ENCODE assay signal across 8 mouse cellular contexts in genomic region chr5:73359752-73360141, GRCm38 (mm10). TPM values are rescaled to one million over a fixed set of nuclear protein-coding genes. Genes with fewer than 3 reads are reported as not detected.
DNase-seq lines count a peak whose midpoint lies in the region; ATAC-seq lines count a peak whose summit lies in the region.

No protein-coding gene starts in this region.

- peak overlapping the region; percentile 19; the same call in 1 of the 2 replicates for H3K4me2 ChIP-seq in kidney, embryonic 16.5 days (replicated peaks; ENCODE audit: low read depth, low read length)
- H3K4me2 ChIP-seq in neural tube, embryonic 12.5 days (replicated peaks), result peak overlapping the region; percentile 18

- H3K9ac ChIP-seq in kidney, embryonic 16.5 days (replicated peaks; ENCODE audit: low read length), result no peak overlapping the region
- no peak overlapping the region for H3K9ac ChIP-seq in neural tube, embryonic 12.5 days

- 0 out of 2 replicates have a peak, but pooled peaks cover 6% of the 10 kb centered on the region for H3K4me1 ChIP-seq in kidney, embryonic 16.5 days (ENCODE audit: insufficient read depth, low read length)
- H3K4me1 ChIP-seq in neural tube, embryonic 12.5 days, result 0 out of 2 replicates have a peak, but pooled peaks cover 3% of the 10 kb centered on the region

- ATAC-seq in kidney, embryonic 16.5 days (ENCODE audit: low FRiP score, low TSS enrichment), result no peak
- ATAC-seq in neural tube, embryonic 12.5 days (ENCODE audit: low FRiP score, low read depth), result no peak

- H3K27me3 ChIP-seq in kidney, embryonic 16.5 days (ENCODE audit: insufficient read depth, low read length), result no peaks in the 10 kb centered on the region
- H3K27me3 ChIP-seq in neural tube, embryonic 12.5 days (replicated peaks), result no peaks in the 10 kb centered on the region

- WGBS in kidney, embryonic 16.5 days, result 44% methylated on average over 12 of the region's 12 CpGs
- 37% methylated on average over 12 of the region's 12 CpGs for WGBS in neural tube, embryonic 12.5 days

- no peaks in the 10 kb centered on the region for H3K36me3 ChIP-seq in kidney, embryonic 16.5 days (ENCODE audit: insufficient read depth, low read length)
- no peaks in the 10 kb centered on the region for H3K36me3 ChIP-seq in neural tube, embryonic 12.5 days

- no peaks in the 10 kb centered on the region for H3K9me3 ChIP-seq in kidney, embryonic 16.5 days (ENCODE audit: low read length)
- no peaks in the 10 kb centered on the region for H3K9me3 ChIP-seq in neural tube, embryonic 12.5 days

- H3K27ac ChIP-seq in kidney, embryonic 16.5 days (ENCODE audit: low read length), result no peak overlapping the region
- no peak overlapping the region for H3K27ac ChIP-seq in neural tube, embryonic 12.5 days

- DNase-seq in kidney, postnatal 36 days, result no peak
- DNase-seq in embryo, embryonic 10.5 days (ENCODE audit: low spot score), result peak; percentile 25
- peak; percentile 35 for DNase-seq in induced T-regulatory cell, adult 2 months (ENCODE audit: low read depth)
- no peak for DNase-seq in adrenal gland, adult 8-10 months
- no peak for DNase-seq in urinary bladder, postnatal 36 days (ENCODE audit: low spot score in 2 of 2)
- DNase-seq in kidney, adult 8-10 months, result no peak

- H3K4me3 ChIP-seq in kidney, embryonic 16.5 days (ENCODE audit: low read length), result 0 out of 2 replicates have a peak overlapping the region, but pooled peaks have one; percentile 8
- H3K4me3 ChIP-seq in neural tube, embryonic 12.5 days, result no peak overlapping the region

RNA-seq across cellular contexts. Expression of gene Ociad2, which starts 18.9 kb away (rescaled TPM):
- 11.4 and 11.8 TPM in 2 replicates for polyA plus RNA-seq in kidney, embryonic 16.5 days (2015; fragmentation: Nextera tagmentation; extraction: Ambion mirVana)
- polyA plus RNA-seq in neural tube, embryonic 12.5 days (2016; fragmentation: Nextera tagmentation; extraction: Ambion mirVana), result 12.3 and 12.5 TPM in 2 replicates
- total RNA-seq in adrenal gland, adult 8-10 months (2022), result 10 to 100 TPM; 25.6 to 40.4 (median 38.7) TPM

RNA-seq across cellular contexts. Expression of gene Cwh43, which starts 46.1 kb away (rescaled TPM):
- 1.3 and 1.4 TPM in 2 replicates for polyA plus RNA-seq in kidney, embryonic 16.5 days (2015; fragmentation: Nextera tagmentation; extraction: Ambion mirVana)
- not detected in 2 replicates for polyA plus RNA-seq in neural tube, embryonic 12.5 days (2016; fragmentation: Nextera tagmentation; extraction: Ambion mirVana)
- not detected for total RNA-seq in adrenal gland, adult 8-10 months (2022)

Comparison
In these comparisons a context has a peak if more than half of its experiments do, and no peak if none do; other contexts are left out.
1. DNase-seq: peak in embryo, embryonic 10.5 days (single experiment) and induced T-regulatory cell, adult 2 months (single experiment); none in kidney, postnatal 36 days (0 of 2), adrenal gland, adult 8-10 months (single experiment), urinary bladder, postnatal 36 days (0 of 2) and kidney, adult 8-10 months (0 of 2).